Mouse (Mus musculus) embryonic fibroblast, embryonic 13.5 days (primary cell): ENCODE measurements around the gene Rad9a. TPM values are rescaled to one million over a fixed set of nuclear protein-coding genes. Genes with fewer than 3 reads are reported as not detected.

Source experiments
- H3K27ac ChIP-seq: 2 replicates; pipeline ENCODE4 v1.5.1; 2012; ENCODE audit warnings: low read length, control low read depth, inconsistent platforms; ENCODE audit not compliant: insufficient read depth
- H3K4me1 ChIP-seq: 2 replicates; pipeline ENCODE4 v1.6.1; 2011; ENCODE audit warnings: low read length; ENCODE audit not compliant: control insufficient read depth, insufficient read depth
- H3K4me3 ChIP-seq: 2 replicates; pipeline ENCODE4 v1.5.1; 2011; ENCODE audit warnings: mild to moderate bottlenecking, control low read depth, low read length; ENCODE audit not compliant: insufficient read depth
- CTCF ChIP-seq: IDR thresholded peaks from 2 replicates; pipeline ENCODE4 v1.5.1; 2011; ENCODE audit warnings: mild to moderate bottlenecking, control low read depth, low read length, moderate library complexity, borderline replicate concordance; ENCODE audit not compliant: insufficient read depth
- POLR2A ChIP-seq: IDR thresholded peaks from 2 replicates; pipeline ENCODE4 v1.6.1; 2011; ENCODE audit warnings: low read depth, mild to moderate bottlenecking, control low read depth, low read length, moderate library complexity
- polyA plus RNA-seq: library from polyadenylated mRNA; stranded (reverse); fragments of >200 nt; gene quantifications from 2 replicates; pipeline ENCODE4 v1.2.4, GENCODE M21; 2011; ENCODE audit warnings: low read depth; ENCODE audit not compliant: missing spikeins, insufficient read length

Gene Rad9a
- polyA plus RNA-seq, 1 experiment = 32.3 TPM

DNA sequence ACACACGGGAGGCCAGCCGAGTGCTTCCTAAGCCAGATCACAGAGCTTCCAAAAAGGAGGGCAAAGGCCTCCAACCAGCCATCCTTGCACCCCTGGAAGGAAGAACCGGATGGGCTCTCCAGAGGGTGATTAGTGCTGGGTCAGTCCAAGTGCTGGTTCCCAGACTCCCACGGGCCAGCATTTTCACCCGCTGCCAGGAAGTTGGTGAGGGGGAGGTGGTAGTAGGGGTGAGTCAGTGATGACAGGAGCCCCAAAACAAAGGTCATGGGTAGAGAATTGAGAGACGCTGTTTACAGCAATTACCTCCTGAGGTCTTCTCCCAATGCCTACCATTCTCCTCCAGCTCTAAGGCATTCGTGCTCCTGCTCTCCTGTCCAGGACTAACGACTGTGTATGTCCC, 29.0 kb upstream of the Rad9a start:
- Histone ChIP-seq H3K4me1 (peaks cover 10% of the 10 kb centered on the region), H3K4me3 (no peak overlapping the region), H3K27ac (peak overlapping the region; percentile 63)
- no peak for TF ChIP-seq POLR2A
- TF ChIP-seq CTCF = no peak

DNA sequence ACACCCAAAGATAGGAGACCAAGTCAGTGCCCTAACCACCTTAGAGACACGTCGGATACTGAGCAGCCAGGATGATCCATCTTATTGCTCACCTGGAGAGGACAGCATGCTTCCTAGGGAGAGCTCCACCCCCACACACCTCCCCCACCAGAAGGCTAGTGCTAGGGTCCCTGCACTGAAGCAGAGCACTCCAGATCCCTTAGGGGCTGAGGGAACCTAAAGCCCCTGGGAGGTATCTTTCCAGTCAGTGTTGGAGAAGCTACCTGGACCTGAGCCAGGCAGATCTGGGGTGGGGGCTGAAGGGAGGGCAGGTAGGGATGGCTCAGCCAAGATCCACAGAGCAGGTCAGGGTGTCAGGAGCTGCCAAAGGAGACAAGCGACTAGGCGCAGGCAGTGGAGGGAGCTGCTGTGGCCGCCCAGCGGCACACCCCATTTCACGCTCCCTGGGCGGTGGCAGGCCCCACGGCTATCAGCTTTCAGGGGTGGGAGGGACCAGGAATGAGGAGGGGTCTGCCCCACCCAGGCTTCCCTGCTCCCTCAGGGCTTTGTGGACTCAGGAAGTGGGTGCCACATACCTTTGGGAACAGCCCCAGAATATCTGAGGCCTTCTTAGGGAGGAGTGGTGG, 28.1 kb upstream of the Rad9a start:
- peaks cover 10% of the 10 kb centered on the region for H3K4me1 ChIP-seq
- H3K27ac ChIP-seq = peak overlapping the region; percentile 63; the same call in 1 of the 2 replicates
- H3K4me3 ChIP-seq = no peak overlapping the region
- TF ChIP-seq POLR2A = no peak

DNA sequence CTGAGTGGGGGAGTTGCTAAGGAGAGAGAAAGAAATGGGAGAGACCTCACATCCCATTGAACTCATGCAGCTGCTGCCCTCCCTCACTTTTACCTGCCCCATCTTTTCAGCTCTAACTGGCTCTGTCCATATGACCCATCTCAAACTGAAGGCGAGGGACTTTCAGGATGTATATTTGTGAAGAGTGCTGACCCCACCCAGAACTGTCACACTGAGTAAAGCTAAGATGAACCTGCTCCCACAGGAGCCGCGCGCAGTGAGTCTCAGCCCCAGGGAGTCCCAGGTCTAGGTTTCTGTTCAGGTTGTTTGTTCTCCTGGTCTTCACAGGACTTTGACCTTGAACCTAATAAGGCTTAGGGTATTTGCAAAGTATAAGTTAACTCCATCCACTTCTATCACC, 27.4 kb upstream of the Rad9a start:
- no peak for TF ChIP-seq POLR2A
- TF ChIP-seq CTCF = no peak
- Histone ChIP-seq H3K4me1 (peaks cover 10% of the 10 kb centered on the region), H3K27ac (no peak overlapping the region), H3K4me3 (no peak overlapping the region)

DNA sequence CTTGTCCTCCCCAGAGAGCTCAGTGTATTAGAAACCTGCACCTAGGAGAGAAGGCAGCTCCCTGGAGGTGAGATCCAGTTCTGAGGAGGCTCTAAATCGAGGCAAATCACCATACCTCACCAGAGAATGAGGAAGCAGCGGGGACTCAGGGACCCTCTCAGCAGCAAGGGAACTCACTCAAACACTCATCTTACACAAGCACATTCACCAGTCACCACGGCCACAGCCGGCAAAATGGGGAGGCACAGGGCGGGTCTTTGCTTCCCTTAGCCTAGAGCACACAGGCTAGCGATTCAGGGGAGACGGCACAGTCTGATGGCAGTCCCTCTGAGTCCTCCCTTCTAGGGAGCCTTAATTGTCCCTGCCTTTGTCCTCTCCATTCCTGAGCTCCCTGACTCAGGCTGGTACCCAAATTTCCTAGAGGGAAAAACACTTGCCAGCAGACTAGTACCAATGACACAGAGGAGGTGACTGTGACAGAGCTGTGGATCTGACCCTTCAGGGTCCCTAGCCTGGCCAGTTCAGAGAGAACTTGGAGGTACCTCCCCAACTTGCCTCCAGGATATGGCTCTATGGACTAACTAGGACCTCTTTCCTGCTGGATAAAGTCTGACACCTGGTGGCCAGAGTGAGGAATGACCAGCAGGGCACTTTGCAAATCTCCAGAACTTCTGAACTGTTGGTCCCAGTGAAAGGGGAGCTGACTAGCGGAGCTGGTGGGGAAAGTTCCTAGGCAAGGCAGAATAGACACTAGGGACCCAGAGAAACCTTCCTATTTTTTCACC, 26.6 kb upstream of the Rad9a start:
- no peak overlapping the region for H3K27ac ChIP-seq
- H3K4me1 ChIP-seq = peaks cover 10% of the 10 kb centered on the region
- no peak overlapping the region for H3K4me3 ChIP-seq
- TF ChIP-seq CTCF (peak; percentile 54; the same call in 1 of the 2 replicates), POLR2A (no peak)

DNA sequence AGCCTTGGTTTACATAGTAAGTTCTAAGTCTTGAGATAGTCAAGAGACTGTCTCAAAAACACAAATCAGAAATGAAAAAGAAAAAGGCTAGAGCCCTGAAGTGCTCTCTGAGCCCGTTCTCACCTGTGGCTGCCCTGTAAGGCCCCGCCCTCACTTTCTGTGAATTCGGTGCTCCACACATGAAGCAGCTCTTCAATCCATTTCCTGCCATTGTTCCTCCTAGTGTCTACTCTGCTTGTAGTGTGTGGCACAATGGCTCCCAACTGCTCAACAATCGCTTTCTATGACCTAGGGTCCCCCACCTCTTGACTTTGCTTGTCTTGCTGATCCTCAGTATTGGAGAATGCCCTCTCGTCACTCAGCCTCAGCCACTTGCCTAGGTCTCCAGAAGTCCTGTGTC, 26.0 kb upstream of the Rad9a start:
- Histone ChIP-seq H3K27ac (no peak overlapping the region), H3K4me1 (peaks cover 10% of the 10 kb centered on the region), H3K4me3 (no peak overlapping the region)
- TF ChIP-seq POLR2A (no peak), CTCF (no peak)

DNA sequence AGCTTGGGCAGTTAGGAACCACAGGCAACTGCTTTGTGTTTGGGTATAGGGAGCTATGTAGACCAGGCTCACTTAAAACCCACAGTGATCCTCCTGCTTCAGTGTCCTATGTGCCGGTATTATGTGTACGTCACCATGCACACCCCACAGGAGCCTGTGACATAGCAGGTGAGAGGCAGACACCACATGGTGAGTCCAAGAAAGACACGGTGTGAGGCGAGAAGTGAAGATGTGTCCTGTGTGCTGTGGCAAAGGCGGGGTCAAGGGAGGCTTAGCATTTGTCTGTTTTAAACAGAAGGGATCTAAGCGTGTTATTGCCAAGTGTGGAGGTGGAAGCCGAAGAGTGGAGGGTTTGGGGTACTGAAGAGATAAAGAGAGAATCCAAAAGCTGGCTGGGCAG, 25.3 kb upstream of the Rad9a start:
- Histone ChIP-seq H3K27ac (no peak overlapping the region), H3K4me1 (peaks cover 10% of the 10 kb centered on the region), H3K4me3 (no peak overlapping the region)
- TF ChIP-seq POLR2A (no peak), CTCF (no peak)

DNA sequence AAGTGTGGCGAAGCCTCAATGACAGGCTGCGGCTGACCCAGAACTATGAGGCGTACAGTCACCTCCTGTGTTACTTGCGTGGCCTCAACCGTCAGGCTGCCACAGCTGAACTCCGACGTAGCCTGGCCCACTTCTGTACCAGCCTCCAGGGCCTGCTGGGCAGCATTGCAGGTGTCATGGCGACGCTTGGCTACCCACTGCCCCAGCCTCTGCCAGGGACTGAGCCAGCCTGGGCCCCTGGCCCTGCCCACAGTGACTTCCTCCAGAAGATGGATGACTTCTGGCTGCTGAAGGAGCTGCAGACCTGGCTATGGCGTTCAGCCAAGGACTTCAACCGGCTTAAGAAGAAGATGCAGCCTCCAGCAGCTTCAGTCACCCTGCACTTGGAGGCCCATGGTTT, 20.7 kb upstream of the Rad9a start:
- Histone ChIP-seq H3K27ac (no peak overlapping the region), H3K4me1 (peaks cover 17% of the 10 kb centered on the region), H3K4me3 (no peak overlapping the region)
- TF ChIP-seq CTCF (no peak), POLR2A (no peak)

DNA sequence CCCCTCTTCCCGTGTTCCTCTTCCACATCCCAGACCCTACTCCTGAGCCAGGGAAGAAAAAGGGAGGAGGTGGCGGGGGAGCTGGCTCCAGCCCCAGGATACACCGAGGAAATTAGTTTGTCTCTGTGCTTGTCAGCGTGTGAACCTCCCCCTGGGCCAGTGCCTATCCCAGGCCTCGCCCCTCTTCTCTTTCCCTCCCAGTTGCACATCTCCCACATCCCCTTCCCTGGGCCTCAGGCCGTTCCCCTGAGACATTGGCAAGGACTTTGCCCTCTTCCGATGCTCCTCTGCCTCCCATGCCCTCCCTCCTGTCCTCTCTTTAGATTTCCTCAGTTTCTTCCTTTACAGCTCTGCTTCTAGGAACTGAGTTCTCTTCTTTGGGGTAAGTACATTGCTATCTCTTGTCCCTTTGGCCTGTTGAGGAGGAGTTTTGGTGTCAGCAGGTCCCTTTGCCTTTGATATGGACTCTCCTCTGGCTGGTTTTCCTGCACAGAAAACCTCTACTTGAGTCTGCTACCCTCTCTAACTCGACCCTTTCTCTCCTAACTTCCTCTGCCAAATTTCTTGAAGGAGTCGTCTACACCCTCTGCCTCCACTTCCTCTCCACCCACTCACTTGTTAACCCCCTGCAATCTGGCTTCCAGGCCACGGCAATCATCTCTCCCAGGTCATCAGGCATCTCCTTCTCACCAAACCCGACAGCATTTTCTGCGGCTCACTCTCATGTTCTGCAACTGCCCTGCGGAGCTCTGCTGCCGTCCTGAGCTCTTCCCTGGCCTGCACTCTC, 19.7 kb upstream of the Rad9a start:
- Histone ChIP-seq H3K27ac (no peak overlapping the region), H3K4me1 (peaks cover 23% of the 10 kb centered on the region), H3K4me3 (no peak overlapping the region)
- TF ChIP-seq POLR2A = no peak
- TF ChIP-seq CTCF = no peak

DNA sequence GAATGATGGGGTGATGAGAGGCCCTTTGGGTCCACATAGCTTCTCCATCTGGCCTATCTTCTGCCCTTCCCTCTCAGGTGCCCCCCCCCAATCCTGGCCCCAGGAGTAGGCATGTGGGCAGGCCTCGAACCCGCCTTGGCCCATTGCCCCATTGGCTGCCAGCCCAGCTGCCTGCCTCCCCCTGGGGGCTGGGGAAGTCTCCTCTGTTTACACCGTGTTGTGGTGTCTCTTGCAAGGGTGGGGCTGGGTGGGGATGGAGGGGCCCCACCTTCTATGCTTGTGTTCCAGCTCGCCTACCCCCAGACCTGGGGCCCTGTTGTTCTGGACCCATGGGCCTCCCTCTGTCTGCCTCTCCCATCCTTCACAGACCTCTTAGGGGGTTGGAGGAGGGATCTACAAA, 19.0 kb upstream of the Rad9a start:
- TF ChIP-seq POLR2A = no peak
- TF ChIP-seq CTCF = no peak
- H3K27ac ChIP-seq = no peak overlapping the region
- H3K4me3 ChIP-seq = no peak overlapping the region
- peaks cover 23% of the 10 kb centered on the region for H3K4me1 ChIP-seq

DNA sequence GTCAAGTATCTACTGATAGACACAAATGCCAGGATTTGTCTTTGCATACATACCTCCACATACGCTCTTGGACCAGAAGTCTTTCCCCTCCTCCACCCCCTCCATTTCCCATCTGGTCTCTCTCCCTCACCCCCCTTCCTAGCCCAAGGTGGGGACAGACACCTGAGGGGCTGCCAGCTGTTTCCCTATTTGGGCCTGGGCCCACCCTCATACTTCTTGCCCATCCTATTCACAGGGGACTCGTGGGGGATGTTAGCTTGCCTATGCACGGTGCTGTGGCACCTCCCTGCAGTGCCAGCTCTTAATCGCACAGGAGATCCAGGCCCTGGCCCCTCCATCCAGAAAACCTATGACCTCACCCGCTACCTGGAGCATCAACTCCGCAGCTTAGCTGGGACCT, 18.5 kb upstream of the Rad9a start:
- H3K4me3 ChIP-seq = no peak overlapping the region
- peaks cover 23% of the 10 kb centered on the region for H3K4me1 ChIP-seq
- no peak overlapping the region for H3K27ac ChIP-seq
- no peak for TF ChIP-seq CTCF
- no peak for TF ChIP-seq POLR2A
